Comparison of ENCODE assay signal across 22 mouse cellular contexts in the genomic region with DNA sequence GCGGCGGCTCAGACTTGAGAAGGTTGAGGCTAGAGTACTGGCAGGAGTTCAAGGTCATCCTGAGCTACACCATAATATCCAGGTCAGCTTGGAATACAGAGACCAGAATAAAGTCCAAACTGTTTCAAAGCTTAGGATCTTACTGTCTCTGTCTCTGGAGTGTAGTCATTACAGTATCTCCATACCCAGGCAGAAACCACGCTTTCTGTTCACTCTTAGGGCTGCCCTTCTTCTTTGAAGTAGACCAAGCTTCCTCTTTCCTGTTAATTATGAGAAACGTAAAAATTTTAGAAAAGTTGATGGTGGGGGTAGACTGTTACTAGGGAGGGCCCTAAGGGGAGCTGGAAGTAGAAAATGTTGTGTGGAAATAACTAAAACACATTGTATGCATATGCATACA.
"Had no signal": no experiment of that assay in that cellular context is flagged by ENCODE, and none has a peak within 500 bp of the region (broad histone marks: within the 10 kb centered on the region; RNA-seq: fewer than 3 reads in every experiment).

No protein-coding gene starts in this region.

- H3K9me3 ChIP-seq: limb, embryonic 12.5 days; limb, embryonic 15.5 days; liver, embryonic 15.5 days; lung, embryonic 15.5 days; neural tube, embryonic 12.5 days; neural tube, embryonic 15.5 days; stomach, embryonic 15.5 days had no signal

- H3K9ac ChIP-seq: limb, embryonic 12.5 days; limb, embryonic 15.5 days; liver, embryonic 15.5 days; lung, embryonic 15.5 days; neural tube, embryonic 12.5 days; neural tube, embryonic 15.5 days; stomach, embryonic 15.5 days had no signal

- H3K4me3 ChIP-seq: left cerebral cortex, adult 2 months; limb, embryonic 12.5 days; limb, embryonic 15.5 days; liver, embryonic 15.5 days; lung, embryonic 15.5 days; neural tube, embryonic 12.5 days; neural tube, embryonic 15.5 days; stomach, embryonic 15.5 days had no signal

- H3K4me1 ChIP-seq: limb, embryonic 12.5 days; limb, embryonic 15.5 days; liver, embryonic 15.5 days; lung, embryonic 15.5 days; neural tube, embryonic 12.5 days; neural tube, embryonic 15.5 days; stomach, embryonic 15.5 days had no signal

- H3K4me2 ChIP-seq: limb, embryonic 12.5 days; limb, embryonic 15.5 days; liver, embryonic 11.5 days; liver, embryonic 15.5 days; lung, embryonic 15.5 days; midbrain, embryonic 11.5 days; neural tube, embryonic 12.5 days; neural tube, embryonic 15.5 days; stomach, embryonic 15.5 days had no signal

- H3K27me3 ChIP-seq: neural tube, embryonic 12.5 days; neural tube, embryonic 15.5 days; stomach, embryonic 15.5 days had no signal

- H3K36me3 ChIP-seq: limb, embryonic 12.5 days; limb, embryonic 15.5 days; liver, embryonic 15.5 days; lung, embryonic 15.5 days; neural tube, embryonic 12.5 days; neural tube, embryonic 15.5 days; stomach, embryonic 15.5 days had no signal

- H3K27ac ChIP-seq: kidney, postnatal 0 days; left cerebral cortex, adult 2 months; limb, embryonic 12.5 days; limb, embryonic 15.5 days; liver, embryonic 15.5 days; lung, embryonic 15.5 days; neural tube, embryonic 12.5 days; neural tube, embryonic 15.5 days; stomach, embryonic 15.5 days had no signal

- DNase-seq: kidney, postnatal 36 days; layer of hippocampus, postnatal 36 days; left cerebral cortex, postnatal 4 days; lung, adult 18-20 months; lung, postnatal 14 days; lung, postnatal 4 days; midbrain, embryonic 14.5 days; right cerebral cortex, adult 18-20 months; right cerebral cortex, postnatal 14 days; right cerebral cortex, postnatal 4 days; thymus, postnatal 25 days had no signal
